Mouse (Mus musculus): ENCODE results near the gene Klc2.
A peak's percentile ranks its signal among the peaks of the same experiment; 100 is the strongest.

- TF ChIP-seq EP300 (IDR thresholded peaks at IDR 0.05; ENCODE audit: insufficient read depth, low read depth, low read length) (peak; percentile 37; the same call in 1 of the 2 replicates), CTCF (IDR thresholded peaks at IDR 0.05) (peak; percentile 60)
Observed at GRCm38 (mm10) chr19:5087884-5088728, 30.3 kb downstream of the Klc2 start, which contains the start of gene Yif1a.
